Mouse (Mus musculus) neural tube, embryonic 10.5 days (tissue): ENCODE data around the gene Foxo3.

Source experiments
- DNase-seq: peaks from one replicate; pipeline ENCODE4 v3.0.0-alpha.2; 2017; ENCODE audit warnings: low spot score; ENCODE audit errors: extremely low spot score

Gene Foxo3

GRCm38 (mm10) chr10:42276507-42277345 is at the start of gene Foxo3:
TSS of gene Foxo3 (minus strand) at chr10:42276755.
- DNase-seq: peak; percentile 89

GRCm38 (mm10) chr10:42325305-42325704 is 48.8 kb upstream of the Foxo3 start:
- no peak for DNase-seq

GRCm38 (mm10) chr10:42323978-42324377 is 47.4 kb upstream of the Foxo3 start:
- no peak for DNase-seq

- no peak for DNase-seq
These were observed 36.7 kb upstream of the Foxo3 start for GRCm38 (mm10) chr10:42313222-42313786.

- no peak for DNase-seq
These were observed 36.0 kb upstream of the Foxo3 start for GRCm38 (mm10) chr10:42312557-42312956.

- DNase-seq: no peak
These were observed 32.1 kb upstream of the Foxo3 start for GRCm38 (mm10) chr10:42308687-42308987.

GRCm38 (mm10) chr10:42307980-42308686 is 31.6 kb upstream of the Foxo3 start:
- peak; percentile 90 for DNase-seq

GRCm38 (mm10) chr10:42306422-42306821 is 29.9 kb upstream of the Foxo3 start:
- no peak for DNase-seq

- DNase-seq: no peak
These were observed 24.2 kb upstream of the Foxo3 start for GRCm38 (mm10) chr10:42300805-42301204.

GRCm38 (mm10) chr10:42299967-42300366 is 23.4 kb upstream of the Foxo3 start:
- DNase-seq: no peak

GRCm38 (mm10) chr10:42299426-42299825 is 22.9 kb upstream of the Foxo3 start:
- no peak for DNase-seq

GRCm38 (mm10) chr10:42297954-42298353 is 21.4 kb upstream of the Foxo3 start:
- no peak for DNase-seq

GRCm38 (mm10) chr10:42297109-42297508 is 20.6 kb upstream of the Foxo3 start:
- DNase-seq: no peak

GRCm38 (mm10) chr10:42296559-42296958 is 20.0 kb upstream of the Foxo3 start:
- no peak for DNase-seq

- DNase-seq: no peak
These were observed 18.5 kb upstream of the Foxo3 start for GRCm38 (mm10) chr10:42295028-42295427.

- DNase-seq: no peak
These were observed 17.8 kb upstream of the Foxo3 start for GRCm38 (mm10) chr10:42294392-42294791.

- DNase-seq: no peak
These were observed 17.3 kb upstream of the Foxo3 start for GRCm38 (mm10) chr10:42293877-42294276.

GRCm38 (mm10) chr10:42291360-42291759 is 14.8 kb upstream of the Foxo3 start:
- DNase-seq: peak; percentile 51

GRCm38 (mm10) chr10:42287666-42288065 is 11.1 kb upstream of the Foxo3 start:
- DNase-seq: no peak

- no peak for DNase-seq
These were observed 1.8 kb upstream of the Foxo3 start for GRCm38 (mm10) chr10:42278307-42278850.

GRCm38 (mm10) chr10:42277476-42278306 is 1.1 kb upstream of the Foxo3 start:
- DNase-seq: peak; percentile 95
